Mouse (Mus musculus): ENCODE results near the gene Il1f10. TPM values are rescaled to one million over a fixed set of nuclear protein-coding genes. Genes with fewer than 3 reads are reported as not detected.

Gene Il1f10
- total RNA-seq (2014; fragmentation: Nextera tagmentation) (not detected in 2 replicates), total RNA-seq (2017) (not detected in 2 replicates)

DNA sequence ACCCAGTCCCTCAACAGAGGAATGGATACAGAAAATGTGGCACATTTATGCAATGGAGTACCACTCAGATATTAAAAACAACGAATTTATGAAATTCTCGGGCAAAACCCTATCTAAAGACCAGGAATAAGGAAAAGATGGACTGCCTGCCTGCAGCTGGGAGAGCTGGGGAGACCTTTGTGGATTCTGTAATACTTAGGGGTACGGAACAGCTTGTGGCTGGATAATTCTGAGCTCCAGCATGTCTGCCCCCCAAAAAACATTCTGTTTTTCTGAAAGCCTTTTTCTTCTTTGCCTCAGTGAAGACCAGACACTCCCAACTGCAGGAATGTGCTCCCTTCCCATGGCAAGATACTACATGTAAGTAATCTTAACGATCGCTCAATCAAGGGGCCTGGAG lies at the start of gene Il1f10:
Gene Il1f10 (plus strand): TSS at position 301 of the 400 bp plus-strand sequence.
- no peak for ATAC-seq (replicated peaks; ENCODE audit: low FRiP score, low TSS enrichment, poor library complexity, severe bottlenecking)

DNA sequence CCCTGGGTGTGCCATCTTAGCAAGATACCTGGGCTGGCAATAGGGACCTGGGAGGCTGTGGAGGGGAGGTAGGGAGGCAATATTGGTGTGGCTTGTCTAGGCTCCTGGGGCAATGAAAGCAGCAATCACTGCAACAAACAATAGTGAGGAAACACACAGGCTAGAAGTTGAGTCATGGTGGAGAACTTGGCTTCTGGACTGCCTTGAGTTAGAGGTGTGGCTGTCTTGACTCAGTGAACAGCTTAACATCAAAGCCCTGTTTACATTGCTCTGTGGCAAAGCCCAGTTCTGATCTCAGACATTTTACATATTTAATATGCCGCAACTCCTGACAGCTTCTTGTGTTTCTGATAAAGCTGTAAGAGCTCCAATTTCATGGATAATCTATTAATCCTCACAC lies 23.5 kb upstream of the Il1f10 start:
- no peak for ATAC-seq (replicated peaks; ENCODE audit: low FRiP score, low TSS enrichment, poor library complexity, severe bottlenecking)

DNA sequence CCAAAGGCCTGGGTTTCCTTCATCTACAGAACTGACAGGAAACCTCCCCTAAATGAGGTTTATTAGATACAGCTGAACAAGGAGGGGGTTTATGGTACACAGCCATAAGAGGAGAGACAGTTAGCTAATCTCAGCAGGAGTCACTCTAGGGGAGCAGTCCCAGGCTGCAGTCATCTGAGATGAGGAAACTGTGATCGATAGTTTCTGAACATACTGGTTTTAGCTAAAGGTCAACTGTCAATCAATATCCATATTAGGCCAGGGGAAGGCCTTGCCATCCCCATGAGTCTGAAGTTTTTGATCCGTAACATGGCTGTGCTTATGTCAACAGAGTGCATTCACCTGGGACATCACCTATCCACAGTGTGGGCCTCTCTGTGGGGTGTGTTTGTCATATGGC lies 17.4 kb upstream of the Il1f10 start:
- no peak for ATAC-seq (replicated peaks; ENCODE audit: low FRiP score, low TSS enrichment, poor library complexity, severe bottlenecking)

DNA sequence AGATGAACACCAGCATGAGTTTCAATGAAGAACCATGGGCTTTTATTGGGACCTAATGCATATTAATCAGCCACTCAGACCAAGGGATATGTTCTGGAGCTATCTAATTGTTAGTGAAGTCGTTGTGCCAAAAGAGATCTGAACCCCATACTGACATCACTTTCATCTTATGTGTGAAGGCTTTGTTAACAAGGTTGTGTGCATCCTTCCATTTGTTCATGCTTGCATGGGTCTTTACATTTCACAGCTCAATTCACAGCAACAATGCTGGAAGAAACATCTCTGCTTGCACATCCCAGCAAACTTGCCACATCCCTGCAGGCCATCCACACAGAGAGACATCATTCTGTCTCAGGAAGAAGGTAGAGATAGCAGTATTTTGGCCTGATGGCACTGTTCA lies 15.8 kb upstream of the Il1f10 start:
- no peak for ATAC-seq (replicated peaks; ENCODE audit: low FRiP score, low TSS enrichment, poor library complexity, severe bottlenecking)

DNA sequence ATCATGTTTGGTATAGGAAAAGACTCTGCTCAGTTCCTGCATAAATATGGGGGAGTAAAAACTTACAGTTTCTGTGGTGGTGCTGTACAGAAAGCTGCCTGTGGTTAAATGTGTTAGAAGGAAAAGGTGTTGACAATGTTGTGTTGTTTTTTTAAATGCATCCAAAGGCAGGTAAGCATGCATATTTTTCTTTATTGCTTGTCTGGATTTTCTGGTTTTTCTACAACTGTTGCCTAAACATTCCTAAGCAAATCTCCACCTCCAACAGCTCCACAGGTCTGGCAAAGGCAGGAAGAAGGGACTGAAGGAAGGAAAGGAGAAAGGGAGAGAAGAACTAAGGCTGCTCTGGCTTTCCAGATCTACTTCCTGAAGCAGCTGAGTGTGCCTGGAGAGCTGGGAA lies 14.3 kb upstream of the Il1f10 start, which contains the start of gene Il1f5:
Gene Il1f5 (plus strand): TSS at position 301 of the 400 bp plus-strand sequence.
- no peak for ATAC-seq (replicated peaks; ENCODE audit: low FRiP score, low TSS enrichment, poor library complexity, severe bottlenecking)

DNA sequence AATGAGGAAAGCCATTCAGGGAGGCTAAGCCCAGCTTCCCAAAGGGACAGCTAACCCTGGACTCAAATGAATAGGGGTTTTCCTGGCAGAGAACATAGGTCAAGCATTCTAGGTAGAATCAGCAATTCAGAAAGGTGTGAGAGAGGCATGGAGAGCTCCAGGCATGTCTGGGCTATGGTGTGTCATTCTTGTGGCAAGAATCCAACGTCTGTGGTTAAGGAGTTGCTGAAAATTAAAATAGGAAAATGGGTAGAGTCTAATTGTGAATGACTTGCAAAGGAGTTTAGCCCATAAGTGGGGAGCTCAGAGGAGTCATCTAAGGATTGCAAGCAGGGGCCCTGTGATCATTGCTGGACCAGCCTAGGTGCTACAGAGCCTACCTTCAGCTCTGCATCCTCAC lies 3.6 kb downstream of the Il1f10 start:
- ATAC-seq (replicated peaks; ENCODE audit: low FRiP score, low TSS enrichment, poor library complexity, severe bottlenecking), result no peak

DNA sequence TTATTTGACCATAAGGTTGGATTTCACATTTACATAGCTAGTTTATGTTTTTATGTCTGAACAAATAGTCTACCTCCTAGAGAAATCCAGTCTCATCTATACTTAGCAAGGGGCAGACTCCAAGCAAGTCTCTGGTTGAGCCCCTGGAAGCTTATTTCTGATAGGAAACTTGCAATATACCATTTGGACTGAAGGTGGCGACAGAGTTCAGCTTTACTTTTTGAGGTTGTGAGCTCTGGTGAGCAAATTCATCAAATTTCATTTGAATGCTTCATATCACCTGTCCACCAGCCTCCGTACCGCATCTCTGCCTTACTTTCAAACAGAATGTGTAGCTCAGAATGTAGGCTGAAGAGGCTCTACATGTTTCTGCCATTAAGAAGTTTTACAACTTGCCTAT lies 5.8 kb downstream of the Il1f10 start:
- ATAC-seq (replicated peaks; ENCODE audit: low FRiP score, low TSS enrichment, poor library complexity, severe bottlenecking), result peak; percentile 55; the same call in 1 of the 2 replicates

DNA sequence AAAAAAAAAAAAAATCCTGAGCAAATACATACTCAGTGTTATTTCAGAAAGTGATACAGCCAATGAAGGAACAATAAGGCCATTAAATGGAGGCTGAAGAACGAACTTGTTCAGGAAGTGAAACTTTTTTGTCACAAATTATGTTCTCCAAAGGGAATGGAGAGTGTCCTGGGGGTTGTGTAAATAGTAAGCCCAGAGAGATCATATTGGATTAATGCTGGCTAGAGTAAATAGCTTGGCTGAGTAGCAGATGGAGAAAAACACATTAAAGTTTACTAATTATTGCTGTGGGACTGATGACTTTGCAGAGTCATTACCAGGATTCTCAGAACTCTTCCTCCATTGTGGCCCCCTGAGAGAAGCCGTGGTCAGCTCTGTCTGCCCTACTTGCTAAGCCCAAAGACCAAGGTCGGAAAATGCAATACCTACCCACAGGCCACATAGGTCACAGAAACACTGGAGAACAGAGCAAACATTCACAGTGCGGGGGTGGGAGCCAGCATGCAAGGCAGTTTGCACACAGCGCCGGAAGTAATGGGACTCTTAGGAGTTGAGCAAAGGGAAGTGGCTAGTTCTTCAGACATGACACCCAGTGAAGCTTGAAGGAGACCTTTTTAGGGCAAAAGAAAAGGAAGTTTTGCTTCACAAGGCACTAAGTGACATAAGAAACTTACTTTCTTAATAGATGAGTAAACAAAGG lies 20.5 kb downstream of the Il1f10 start:
- no peak for ATAC-seq (replicated peaks; ENCODE audit: low FRiP score, low TSS enrichment, poor library complexity, severe bottlenecking)

DNA sequence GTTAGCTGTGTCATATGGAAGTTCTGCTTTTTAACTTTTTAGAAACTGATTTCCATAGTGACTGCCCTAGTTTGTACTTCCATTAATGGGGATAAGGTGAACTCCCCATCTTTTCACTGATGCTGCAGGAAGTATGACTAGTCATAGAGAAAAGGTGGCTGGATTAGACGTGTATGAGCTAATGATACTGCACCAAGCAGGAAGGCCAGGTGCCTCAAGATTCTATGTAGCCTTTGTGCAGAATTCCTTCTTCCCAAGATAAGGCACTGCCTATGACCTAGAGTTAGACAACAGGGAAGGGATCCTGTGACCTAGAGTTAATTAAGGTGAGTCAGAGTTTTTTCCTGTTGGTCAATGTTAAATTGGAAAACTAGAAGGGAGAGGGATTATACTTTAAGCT lies 25.9 kb downstream of the Il1f10 start:
- no peak for ATAC-seq (replicated peaks; ENCODE audit: low FRiP score, low TSS enrichment, poor library complexity, severe bottlenecking)

DNA sequence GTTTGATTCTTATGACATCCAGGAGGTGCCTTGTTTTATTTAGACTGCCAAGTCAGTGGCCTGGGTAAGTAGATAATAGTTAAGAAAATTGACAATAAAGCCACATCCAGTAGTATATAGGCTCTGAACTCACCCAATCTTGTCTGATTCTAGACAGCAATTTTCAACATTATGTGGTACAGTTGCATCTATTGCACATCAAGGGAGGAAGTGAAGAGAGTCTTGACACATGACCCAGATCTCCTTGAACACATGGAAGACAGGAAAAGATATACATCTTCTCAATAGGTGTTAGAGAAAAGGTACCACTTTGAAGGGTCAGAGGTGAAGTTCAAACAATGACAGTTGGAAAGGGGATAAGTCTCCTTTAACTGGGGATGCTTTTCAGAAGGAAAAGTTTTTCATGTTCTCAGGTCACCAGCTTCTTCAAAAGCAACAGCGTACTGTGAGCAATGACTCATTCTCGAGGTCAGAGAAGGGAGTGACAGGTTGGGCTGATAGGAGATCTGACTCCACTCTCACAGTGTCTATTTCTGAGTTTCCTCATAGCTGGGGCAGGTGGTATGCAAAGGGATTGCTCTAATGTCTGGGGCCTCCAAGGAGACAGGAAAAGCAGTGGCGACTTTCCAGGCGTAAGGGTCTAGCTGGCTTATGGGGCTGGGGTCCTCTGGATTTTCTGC lies 27.1 kb downstream of the Il1f10 start:
- no peak for ATAC-seq (replicated peaks; ENCODE audit: low FRiP score, low TSS enrichment, poor library complexity, severe bottlenecking)

DNA sequence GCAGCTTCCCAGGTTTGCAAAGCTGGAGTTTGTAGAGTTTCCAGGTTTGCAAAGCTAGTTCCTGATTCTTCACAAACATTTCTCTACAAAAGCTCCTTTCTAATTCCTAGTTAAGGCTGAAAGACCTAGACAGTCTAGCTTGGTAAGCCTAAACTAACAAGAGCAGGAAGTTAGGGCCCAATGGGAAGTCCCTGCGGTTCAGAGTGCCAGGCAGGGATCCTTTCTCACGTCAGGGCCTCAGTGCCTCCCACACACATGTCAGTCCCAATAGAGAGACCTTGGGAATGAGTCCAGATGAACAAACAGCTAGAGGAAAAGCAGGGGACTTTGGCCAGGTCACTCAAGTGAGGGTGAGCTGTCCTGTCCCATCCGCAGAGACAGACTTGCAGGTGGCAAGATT lies 44.3 kb downstream of the Il1f10 start:
- no peak for ATAC-seq (replicated peaks; ENCODE audit: low FRiP score, low TSS enrichment, poor library complexity, severe bottlenecking)

DNA sequence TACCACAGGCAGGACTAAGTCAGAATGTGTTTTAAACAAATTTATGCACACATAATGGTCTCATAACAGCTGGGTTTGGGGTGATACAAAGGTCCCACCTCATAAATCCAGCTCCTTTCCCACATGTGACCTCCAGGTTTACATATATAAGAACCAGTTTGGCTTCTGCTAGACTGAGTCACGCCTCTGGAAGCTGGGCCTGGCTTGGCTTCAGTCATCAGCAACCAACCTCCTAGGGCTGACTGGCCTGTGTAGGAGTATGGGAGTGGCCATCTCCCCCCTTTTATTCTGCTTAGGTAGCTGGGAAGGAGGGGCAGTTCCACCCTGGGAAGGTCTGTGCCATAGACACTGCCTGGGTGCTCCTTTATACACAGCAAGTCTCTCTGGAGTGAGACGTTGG lies 45.5 kb downstream of the Il1f10 start, which contains the start of gene Il1rn:
Gene Il1rn (plus strand): TSS at position 309 of the 400 bp plus-strand sequence.
- ATAC-seq (replicated peaks; ENCODE audit: low FRiP score, low TSS enrichment, poor library complexity, severe bottlenecking), result no peak

DNA sequence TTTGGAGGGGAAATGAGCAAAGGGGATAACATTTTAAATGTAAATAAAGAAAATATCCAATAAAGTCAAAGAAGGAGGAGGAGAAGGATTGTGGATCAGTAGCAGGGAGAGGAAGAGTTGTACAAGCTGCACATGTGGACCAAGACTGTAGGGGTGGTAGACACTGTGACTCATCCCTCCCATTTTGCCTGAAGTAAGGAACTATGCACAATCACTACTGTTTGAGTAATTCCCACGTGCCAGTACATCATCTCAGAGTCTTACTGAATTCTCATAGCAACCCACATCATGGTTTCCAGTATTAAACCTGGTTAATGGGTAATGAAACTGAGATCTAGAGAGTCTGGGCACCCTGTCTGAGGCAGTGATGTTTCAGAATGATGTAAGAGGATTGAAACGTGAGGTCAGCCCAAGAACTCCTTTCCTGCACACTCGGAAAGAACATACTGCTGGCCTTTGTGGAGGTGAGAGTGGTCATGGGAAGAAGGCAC lies 50.4 kb downstream of the Il1f10 start:
- ATAC-seq (replicated peaks; ENCODE audit: low FRiP score, low TSS enrichment, poor library complexity, severe bottlenecking), result no peak

Other genes starting within 250 kb of the Il1f10 start
- gene Hnmt, start 241.8 kb upstream of the Il1f10 start, total RNA-seq (2014; fragmentation: Nextera tagmentation), result 0.89 and 1.8 TPM in 2 replicates
- 5.3 and 17.0 TPM in 2 replicates for gene Hnmt, start 241.8 kb upstream of the Il1f10 start, total RNA-seq (2017)
- not detected in 2 replicates for gene Tbpl2, start 194.6 kb upstream of the Il1f10 start, total RNA-seq (2014; fragmentation: Nextera tagmentation)
- not detected in 2 replicates for gene Tbpl2, start 194.6 kb upstream of the Il1f10 start, total RNA-seq (2017)
- not detected in 2 replicates for gene Il1f8, start 138.0 kb upstream of the Il1f10 start, total RNA-seq (2014; fragmentation: Nextera tagmentation)
- not detected in 2 replicates for gene Il1f8, start 138.0 kb upstream of the Il1f10 start, total RNA-seq (2017)
- not detected in 2 replicates for gene Il1f9, start 104.7 kb upstream of the Il1f10 start, total RNA-seq (2014; fragmentation: Nextera tagmentation)
- 0.47 TPM in 1 of 2 replicates, not detected in the other for gene Il1f9, start 104.7 kb upstream of the Il1f10 start, total RNA-seq (2017)
- gene Il1f6, start 75.8 kb upstream of the Il1f10 start, total RNA-seq (2014; fragmentation: Nextera tagmentation), result not detected in 2 replicates
- not detected in 2 replicates for gene Il1f6, start 75.8 kb upstream of the Il1f10 start, total RNA-seq (2017)
- not detected in 2 replicates for gene Il1f5, start 14.2 kb upstream of the Il1f10 start, total RNA-seq (2014; fragmentation: Nextera tagmentation)
- gene Il1f5, start 14.2 kb upstream of the Il1f10 start, total RNA-seq (2017), result not detected in 2 replicates
- gene Il1rn, start 45.7 kb downstream of the Il1f10 start, total RNA-seq (2014; fragmentation: Nextera tagmentation), result 1.6 TPM in 1 of 2 replicates, not detected in the other
- not detected in 2 replicates for gene Il1rn, start 45.7 kb downstream of the Il1f10 start, total RNA-seq (2017)
- 43.9 and 50.2 TPM in 2 replicates for gene Psd4, start 76.4 kb downstream of the Il1f10 start, total RNA-seq (2014; fragmentation: Nextera tagmentation)
- gene Psd4, start 76.4 kb downstream of the Il1f10 start, total RNA-seq (2017), result 32.4 and 38.5 TPM in 2 replicates
- gene Pax8, start 184.4 kb downstream of the Il1f10 start, total RNA-seq (2014; fragmentation: Nextera tagmentation), result not detected in 2 replicates
- gene Pax8, start 184.4 kb downstream of the Il1f10 start, total RNA-seq (2017), result not detected in 2 replicates